Mouse (Mus musculus): Measurements from ENCODE around the gene Mier3. TPM values are rescaled to one million over a fixed set of nuclear protein-coding genes. Genes with fewer than 3 reads are reported as not detected.

The Mier3 gene
- 10 to 100 TPM; 16.0 to 19.0 TPM for total RNA-seq (2021)
- long read RNA-seq, experiment 1, partial matches to known transcripts = 1 of 1 reads
- long read RNA-seq, experiment 1, other reads (novel, unspliced or antisense) = 0 of 1 reads
- long read RNA-seq, experiment 2, partial matches to known transcripts = 3 of 3 reads
- long read RNA-seq, experiment 2, other reads (novel, unspliced or antisense) = 0 of 3 reads

DNA sequence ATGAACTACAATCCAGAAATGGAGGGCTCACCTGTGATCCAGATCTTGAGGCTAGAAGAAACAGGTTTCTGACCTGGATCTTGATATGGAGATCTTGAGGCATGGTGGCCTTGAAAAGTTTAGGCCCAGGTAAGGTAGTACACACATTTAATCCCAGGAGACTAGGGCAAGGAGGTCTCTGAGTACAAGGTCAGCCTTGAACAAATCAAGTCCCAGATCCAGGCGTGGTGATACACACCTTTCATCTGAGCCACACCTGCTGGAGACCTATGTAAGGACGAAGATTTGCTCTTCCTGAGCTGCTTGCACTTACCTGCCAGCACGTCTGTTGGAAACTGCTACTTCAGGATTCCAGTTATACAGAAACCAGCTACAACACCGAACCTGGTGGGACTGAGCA, at the start of gene Mier3:
Gene Mier3 (plus strand): TSS at position 301 of the 400 bp plus-strand sequence.
- DNase-seq = no peak

DNA sequence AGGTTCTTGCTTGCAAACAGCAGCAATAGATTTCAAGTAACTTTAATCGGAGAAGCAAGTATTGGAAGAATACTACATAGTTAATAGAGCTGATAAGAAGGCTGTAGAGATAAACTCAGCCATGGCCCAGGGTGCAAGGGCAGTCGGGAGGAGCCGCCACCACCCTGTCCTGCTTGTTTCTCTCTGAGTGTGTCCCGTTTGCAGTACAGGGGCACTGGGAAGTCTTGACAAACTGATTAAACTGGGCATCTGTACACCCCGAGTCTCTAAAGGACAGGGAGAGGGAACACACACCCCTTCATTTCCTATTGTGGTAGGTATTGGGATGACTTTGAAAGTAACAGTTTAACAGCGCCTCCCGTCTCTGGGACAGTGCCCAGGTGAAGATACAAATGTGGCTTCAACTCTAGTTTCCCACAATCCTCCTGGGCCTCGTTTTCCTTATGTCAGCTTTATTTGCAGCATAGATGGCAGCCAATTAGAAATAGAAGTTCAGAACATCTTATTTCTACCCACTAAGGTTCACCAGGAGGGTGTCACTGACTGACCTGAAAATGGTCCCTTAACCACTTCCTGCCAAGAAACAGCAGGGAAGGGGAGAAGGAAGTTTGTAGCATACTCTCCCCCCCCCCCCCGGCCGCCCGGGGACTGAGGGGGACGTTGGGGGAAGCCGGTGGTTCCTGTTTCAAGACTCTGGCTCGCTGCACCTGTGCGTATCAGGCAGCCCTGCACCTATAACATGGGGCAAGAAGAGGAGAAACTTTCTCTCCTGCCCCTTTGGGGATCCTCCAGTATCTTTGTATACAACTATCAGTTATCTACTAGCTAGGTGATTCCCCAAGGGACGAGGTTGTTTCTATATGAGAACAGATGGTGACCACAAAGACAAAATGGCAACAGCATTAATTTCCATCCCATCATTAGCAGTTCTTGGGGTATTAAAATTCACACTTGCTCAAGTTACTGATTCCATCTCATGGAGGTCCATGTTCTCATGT, 46.3 kb upstream of the Mier3 start:
- no peak for DNase-seq

DNA sequence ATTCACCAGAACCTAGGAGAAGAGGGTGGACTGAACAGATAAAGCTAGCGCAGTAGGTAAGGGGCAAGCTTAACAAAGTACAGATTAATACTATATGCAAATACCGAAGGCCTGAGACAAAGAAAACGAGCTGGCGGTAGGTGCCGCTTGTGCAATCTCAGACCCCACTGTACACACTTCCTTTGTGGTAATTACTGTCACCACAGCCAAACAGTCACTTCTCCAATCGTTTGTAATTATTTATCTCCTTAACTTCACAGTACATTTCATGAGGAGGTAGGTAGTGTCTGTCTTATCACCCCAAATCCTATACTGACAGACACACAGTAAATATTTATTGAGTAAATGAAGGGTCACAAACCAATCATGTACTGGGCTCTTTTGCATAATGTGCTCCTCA, 40.5 kb upstream of the Mier3 start:
- no peak for DNase-seq

DNA sequence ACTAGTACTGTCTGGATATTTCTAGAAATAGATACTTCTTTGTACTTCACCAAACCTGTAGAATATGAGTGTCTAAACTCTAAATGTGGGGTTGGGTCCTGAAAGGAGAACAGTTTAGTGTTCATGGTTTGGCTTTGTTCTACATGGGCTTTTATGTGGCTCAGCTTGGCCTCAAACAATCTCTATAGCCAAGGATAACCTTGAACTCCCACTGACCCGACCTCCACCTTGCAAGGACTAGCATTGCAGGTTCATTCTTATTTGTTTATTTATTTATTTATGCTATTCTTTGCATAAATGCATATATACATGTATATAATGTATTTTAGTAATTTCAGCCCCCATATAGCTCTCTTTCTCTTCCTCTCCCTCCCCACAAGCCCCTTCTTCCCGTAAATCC, 37.1 kb upstream of the Mier3 start:
- no peak for DNase-seq

DNA sequence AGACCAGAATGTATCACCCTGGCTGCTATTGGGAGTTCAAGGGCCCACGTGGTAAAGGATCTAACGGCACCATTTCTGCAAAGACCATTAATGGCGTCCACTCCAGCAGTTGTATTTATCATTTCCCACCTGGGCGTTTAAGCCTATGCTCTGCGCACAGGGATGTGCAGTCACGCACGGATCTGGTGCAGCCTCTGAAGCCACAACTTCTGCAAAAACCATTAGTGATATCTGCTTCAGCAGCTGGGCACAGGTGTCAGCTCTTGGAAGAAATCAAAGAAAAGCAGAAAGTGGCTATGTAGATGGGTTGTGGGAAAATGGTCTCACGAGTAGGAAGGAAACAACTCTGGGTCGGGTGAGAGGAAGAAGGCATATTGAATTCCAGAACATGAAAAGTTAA, 34.6 kb upstream of the Mier3 start:
- DNase-seq = no peak

DNA sequence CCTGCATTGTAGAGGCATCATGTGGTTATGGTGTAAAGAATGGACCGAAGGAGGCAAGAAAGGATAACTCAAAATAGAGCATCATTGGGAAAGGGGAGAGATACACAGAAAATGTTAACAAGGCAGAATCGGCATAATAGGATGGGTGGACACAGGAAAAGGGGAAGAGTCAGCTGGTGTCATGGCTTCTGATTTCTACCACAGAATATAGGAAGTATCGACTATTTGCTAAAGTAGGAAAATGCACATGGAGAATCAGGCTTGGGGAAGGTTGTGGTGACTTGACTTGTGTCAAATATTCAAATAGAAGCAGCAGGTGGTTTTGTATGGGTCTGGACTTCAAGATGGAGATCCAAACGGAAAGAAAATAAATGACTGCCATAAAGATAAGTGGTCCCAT, 33.5 kb upstream of the Mier3 start:
- no peak for DNase-seq

DNA sequence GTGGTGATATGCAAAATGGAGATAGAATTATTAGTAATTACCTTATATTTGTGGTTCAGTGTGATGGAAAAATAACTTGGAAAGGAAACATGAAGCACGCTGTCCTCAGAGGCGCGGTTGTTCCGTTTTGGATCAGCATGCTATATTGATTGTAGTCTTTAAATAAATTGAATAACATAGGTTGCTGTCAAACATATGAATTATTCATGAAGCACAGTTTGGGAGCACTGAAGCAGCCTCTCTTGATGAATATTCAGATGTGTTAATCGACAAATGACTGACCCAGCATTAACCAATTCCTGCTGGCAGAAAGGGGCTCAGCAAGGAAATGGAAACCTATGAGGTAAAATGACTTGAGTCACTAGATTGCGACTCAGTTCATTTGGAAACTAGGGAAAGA, 29.8 kb upstream of the Mier3 start:
- DNase-seq = no peak

DNA sequence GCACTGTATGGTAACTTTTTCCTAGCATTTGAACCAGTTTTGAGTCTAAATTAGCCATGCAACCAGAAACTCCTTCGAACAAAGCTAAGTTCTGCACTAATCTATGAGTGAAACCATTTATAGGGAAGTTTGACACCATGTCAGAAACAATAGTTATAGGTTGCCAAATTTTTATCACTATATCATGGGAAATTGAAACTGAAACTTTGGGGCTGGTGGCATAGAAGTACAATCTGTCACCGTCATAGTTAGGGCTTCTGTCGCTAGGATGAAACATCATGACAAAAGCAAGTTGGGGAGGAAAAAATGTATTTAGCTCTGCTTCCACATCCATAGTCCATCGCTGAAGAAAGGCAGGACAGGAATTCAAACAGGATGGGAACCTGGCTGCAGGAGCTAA, 25.5 kb upstream of the Mier3 start:
- no peak for DNase-seq

DNA sequence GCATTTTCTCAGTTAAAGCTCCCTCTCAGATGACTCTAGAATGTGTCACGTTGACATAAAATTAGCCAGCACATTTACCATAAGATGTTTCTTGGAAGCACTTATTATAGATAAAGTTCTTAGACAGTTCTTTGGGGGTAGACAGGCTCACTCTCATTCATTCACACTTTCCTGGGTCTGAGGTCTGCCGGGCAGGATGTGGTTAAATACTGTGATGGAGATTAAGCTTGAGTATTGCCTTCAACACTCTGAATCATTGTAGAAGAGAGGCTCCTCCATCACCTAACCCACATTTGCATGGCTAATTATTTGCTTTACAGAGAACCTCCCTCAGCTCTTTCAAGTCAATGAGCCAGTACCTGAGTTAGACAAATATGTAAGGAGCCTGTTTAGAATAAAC, 24.9 kb upstream of the Mier3 start:
- no peak for DNase-seq

DNA sequence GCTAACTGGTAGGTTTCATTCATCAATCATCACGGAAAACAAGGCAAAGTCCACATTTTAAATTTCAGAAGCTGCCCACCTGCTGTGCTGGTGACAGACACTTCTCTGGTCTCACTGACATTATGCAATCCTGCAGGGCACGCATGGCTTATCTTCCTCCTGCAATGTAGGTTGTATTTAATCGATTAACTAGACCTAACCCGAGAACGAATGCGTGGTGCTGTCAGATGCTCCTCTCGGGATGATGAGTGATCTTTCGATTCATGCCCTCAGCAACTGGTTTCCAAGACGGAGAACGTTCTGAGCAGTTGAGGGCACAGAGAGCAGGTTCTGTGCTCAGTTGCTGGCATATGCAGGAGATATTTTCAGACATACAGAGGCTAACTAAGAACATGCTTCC, 24.5 kb upstream of the Mier3 start:
- no peak for DNase-seq

DNA sequence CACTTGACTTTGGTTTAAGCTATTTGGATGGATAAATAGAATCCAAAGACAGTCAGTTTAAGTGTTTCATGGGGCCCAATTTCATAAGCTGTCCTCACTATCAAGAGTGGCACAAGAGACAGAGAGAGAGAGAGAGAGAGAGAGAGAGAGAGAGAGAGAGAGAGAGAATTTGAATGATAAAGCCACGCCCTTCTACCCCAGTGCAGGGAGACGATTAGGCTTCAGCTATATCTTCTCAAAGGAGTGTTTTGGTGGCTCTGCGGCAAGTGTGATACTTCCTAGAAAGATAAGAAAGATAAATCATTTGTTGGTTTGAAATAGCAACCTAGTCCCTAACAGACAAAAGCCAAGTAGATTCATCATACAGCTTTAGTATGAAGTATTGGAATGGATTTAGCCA, 24.0 kb upstream of the Mier3 start:
- no peak for DNase-seq

DNA sequence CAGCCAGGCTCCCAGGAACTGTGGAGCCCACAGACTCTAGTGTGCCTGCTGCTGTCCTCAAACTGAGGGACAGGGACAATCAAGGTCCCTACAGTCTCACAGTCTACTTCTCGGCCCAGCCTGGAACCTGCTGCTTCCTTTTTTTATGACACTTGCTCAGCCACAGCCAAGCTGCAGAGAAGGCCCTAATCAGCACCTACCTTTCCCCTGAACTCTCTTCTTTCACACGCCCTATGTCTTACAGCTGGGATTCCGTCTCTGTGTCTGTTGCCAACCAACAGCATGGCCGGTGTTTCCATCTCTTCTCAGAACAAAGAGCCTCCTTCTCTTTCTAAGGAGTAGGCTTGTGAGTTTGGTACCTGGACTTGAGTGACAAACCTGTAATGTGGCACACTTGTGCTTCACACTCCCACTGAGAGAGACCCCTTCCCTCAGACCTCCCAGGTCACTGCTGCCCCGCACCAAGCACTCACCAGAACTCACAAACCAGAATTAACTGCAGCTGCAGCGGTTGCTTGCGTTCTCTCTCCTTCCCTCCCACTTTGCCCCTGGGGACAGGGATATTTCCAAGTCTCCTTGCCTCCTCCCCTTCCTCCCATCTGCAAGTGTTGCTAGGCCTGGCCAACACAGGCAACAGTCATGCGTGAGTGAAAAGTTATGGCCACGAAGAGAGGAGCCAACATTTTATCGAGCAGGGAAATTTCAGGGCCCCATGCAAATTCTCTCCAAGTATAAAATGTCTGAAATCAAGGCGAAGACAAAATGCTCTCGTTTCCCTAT, 22.1 kb upstream of the Mier3 start:
- DNase-seq = peak; percentile 41

DNA sequence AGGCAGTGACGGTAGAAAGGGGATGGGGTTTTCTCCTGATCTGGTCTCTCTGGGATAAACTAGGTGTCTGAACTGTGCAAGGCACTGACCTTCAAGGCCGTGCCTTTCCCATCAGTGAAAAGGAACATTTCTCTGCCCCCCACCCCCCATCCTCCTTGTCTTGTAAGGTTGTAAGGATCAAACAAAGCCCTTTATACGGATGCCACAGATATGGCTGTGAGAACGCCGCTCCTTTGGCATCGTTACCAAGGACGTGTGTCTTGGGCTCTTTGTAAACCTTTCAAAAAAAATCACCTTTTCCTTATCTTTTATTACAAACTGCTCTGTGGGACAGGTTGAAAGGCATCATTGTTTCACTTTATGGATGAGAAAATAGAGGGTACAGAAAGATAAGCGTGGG, 21.3 kb upstream of the Mier3 start:
- DNase-seq = no peak

DNA sequence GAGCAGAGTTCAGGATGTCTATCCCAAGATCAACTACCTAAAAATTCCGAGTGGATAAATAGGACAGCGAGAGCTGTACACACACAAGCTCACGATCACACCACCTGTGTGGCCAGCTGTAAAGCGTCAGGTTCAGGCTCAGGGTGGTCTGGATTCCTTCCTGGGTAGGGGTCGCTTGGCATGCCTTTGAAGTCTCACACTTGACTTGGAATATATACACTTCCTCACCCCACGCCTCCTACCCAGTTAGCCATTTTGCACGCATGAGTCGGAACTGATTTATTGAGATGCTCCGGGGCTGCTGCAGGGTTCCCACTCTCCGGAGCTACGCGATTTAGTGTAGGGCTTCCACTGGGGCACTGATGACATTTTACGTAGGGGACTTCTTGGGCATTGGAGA, 20.7 kb upstream of the Mier3 start:
- DNase-seq = no peak

DNA sequence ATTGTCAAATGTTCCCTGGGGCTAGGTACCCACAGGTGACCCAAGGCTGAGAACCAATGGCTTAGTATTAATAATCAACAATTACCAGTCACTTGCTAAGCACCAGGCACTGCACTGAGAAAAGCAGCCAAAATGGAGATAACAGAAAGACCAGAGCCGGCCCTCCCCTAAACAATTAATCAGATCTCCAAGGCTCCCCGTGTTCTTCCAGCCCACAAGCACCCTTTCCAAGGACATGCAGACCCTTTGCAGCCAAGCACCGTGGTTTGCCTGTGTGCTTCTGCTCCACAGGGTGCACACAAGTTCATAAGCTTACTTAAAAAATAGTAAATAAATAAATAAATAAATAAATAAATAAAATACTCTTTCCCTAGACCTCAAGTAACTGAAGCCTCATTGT, 20.2 kb upstream of the Mier3 start:
- no peak for DNase-seq

DNA sequence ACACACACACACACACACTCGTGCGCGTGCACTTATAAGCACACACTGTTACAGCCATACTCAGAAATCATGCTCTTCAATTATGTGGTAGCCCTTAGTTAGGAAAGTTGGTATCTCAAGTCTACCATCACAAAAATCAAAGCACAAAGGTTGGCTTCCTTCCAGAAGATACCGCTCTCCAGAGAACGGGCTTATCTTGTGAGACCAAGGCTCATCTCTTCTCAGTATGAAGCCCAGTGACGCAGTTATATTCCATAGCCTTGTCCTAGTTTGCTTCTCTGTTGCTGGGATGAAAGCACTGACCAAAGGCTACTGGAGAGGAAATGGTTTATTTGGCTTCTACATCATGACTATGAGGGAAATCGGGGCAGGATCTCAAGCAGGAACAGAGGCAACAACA, 12.8 kb upstream of the Mier3 start:
- DNase-seq = no peak

DNA sequence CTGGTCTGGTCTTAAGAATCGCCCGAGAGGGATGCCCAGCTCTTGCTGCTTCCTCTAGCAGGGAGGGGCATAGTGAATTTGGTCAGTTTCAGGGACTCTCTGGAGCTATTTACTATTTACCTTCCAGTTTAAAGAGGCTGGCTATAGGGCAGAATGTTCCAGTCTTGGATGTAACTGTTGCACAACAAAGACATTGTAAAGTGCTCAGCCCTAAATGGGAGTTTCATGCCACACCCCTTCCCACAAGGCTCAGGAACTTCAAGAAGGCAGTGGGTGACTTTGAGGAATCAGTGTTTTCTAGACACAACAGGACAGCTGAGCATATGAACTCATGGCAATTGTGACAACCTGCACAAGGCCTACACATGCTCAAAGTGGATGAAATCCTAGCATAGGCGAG, 3.9 kb upstream of the Mier3 start:
- no peak for DNase-seq

DNA sequence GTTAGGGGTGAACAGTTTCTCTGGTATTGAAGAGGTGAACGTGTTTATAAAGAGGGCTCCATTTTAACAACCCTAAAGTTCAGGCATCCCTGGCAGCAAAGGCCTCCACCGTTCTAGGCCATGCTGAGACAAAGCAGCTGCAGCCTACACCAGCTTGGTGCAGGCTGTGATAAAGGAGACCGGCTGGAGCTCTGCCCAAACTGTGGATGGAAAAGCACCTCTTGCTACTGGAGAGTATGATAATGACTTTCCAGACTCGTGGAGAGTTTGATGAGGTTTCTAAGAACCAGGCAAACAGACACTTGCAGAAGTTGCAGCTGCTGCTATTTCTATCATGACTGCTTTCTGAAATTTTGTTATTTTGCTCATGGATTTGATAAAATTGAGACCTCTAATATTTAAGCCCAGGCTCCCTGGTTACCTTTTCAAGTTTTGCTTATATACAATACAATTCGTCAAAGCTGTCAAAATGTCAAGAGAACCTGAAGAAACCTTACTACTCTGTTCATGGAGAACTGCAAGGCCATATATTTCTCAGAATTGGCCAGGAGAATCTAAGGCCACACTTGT, 3.4 kb downstream of the Mier3 start:
- DNase-seq = no peak

DNA sequence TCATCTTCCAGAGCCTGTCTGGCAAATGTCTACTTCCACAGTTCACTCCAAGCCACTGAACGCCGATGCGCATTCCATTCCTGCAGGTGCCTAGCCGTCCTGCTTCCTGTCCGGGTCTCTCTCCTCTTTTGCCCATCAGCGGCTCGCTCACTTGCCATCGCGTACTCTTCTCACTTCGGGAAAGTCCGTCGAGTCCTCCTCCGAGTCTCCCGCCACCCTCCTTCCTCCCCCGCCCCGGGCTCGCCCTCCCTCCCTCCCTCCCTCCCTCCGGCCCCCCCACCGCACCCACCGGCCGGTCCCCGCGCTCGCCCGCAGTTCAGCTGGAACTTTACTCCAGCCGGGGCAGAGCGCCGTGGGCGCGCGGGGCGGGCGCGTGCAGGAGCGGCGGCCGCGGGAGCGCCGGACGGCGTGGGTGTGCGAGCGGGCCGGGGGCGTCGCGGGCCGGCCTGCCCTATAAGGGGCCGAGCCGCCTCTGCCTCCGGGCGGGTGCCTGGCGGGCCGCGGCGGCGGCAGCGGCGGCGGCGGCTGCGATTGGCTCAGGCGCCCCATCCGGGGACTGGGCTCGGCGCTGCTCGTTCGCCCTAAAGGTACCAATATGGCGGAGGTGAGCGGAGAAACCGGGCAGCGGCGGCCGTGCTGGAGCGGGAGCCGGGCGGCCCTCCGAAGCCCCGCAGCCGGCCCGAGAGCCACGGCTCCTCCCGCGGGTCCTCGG, 5.1 kb downstream of the Mier3 start:
- DNase-seq = peak; percentile 88

DNA sequence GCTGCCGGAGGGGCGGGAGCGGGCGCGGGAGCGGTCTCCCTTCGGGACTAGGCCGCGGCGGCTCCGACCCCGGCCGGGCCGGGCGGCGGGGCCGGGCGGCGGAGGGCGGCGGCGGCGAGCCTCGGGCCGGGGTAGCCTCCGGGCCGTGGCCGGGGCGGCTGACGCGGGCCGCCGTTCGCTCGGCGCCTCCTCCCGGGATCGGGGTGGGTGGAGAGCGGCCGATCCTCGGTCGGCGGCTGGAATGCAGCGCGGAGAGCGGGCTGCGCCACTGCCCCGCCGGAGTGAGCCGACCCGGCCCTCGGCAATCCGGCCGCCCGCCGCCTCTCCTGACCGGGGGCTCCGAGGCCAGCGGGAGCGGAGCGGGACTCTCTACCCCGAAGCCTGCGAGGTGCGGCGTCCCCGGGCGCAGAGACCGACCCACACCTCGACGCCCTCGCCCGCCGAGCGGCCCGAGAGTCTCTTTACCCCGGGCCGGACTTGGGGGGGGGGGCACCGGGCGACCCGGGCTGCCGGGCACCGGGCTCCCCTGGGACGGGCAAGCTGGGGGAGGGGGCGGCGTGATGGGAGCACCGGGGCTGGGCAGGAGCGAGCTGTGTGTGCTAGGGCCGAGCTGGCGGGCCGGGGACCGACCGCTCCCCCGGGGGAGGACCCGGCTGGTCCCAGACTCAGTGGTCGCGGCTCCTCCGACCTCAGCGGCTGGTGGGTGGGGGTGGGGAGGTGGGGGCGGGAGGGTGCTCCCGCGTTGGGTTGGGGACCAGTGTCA, 5.9 kb downstream of the Mier3 start:
- DNase-seq = peak; percentile 47

DNA sequence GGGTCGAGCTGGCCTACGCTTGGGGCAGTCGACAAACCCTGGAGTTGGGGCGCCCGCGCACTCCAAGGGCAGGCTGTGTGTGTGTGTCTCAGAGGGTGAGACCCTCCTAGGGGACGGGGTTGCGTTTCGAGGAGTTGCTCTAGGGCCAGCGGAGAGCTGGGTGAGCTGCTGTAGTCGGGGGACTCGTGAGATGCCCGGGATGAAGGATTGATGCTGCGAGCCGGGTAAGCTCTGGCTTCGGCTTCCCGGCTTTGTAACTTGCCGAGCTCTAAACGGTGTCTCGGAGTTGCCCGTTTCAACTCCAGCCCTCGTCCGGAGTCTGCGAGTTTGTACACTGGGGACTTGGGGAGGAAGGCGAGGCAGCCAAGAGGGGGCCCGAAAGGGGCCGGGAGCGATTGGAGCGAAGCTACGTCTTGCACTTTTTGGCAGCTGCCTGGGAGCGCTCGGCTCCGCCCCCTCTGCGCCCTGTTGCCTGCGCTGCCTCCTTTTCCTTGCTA, 6.6 kb downstream of the Mier3 start:
- peak; percentile 79 for DNase-seq

Measured in gastrocnemius, postnatal 10 days (tissue).